Mouse (Mus musculus) WW6 (cell line): Measurements from ENCODE around the gene Mgarp.

Experiments used
- DNase-seq: peaks from one replicate; pipeline ENCODE4 v3.0.0-alpha.2; 2013; ENCODE audit warnings: low read depth, low spot score

The Mgarp gene

DNA sequence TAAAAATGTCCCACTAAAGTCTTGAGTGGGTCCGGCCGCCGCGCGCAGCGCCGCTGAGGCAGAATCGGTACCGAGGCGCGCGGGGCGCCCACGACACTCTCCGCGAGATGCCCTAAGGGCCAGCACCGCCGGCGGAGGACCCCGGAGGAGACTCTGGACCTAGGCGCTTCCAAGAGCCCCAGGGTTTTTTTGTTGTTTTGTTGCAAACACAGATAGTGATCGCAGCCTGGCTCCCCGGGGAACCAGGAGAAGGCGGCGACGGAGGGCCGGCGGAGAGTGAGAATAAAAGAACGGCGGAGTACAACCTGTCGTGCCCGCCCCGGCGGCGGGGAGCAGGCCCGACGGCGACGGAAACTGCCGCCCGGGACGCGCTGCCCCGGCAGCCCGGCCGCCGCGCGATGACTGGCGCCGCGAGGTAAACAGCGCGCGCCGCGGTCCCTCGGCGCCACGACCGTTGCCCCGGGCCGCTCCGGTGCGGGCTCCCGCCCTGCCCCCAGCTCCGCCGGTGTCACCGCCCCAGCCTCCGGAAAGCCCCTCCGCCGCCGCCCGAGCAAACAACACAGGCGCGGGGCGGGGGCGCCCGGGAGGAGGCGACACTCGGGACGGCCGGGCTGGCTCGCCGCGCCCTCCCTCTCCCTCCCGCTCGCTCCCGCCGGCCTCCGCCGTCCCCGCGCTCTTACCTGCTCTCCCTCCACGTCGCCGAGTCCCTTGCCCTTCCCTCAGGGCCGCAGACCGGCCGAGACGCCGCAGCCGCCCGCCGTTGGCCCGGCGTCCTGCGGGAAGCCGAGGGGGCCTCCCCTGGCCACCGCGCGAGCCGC is 56.6 kb downstream of the Mgarp start:
- no peak for DNase-seq

GRCm38 (mm10) chr3:51339378-51339733 is 57.2 kb downstream of the Mgarp start:
- no peak for DNase-seq
